Mouse (Mus musculus): ENCODE measurements at regions not wholly inside any gene's neighbourhood (a gene's known extent, or its start where the extent isn't known, plus 50 kb on each side); places are given as distances from the start of the nearest gene placed in this dataset.

DNA sequence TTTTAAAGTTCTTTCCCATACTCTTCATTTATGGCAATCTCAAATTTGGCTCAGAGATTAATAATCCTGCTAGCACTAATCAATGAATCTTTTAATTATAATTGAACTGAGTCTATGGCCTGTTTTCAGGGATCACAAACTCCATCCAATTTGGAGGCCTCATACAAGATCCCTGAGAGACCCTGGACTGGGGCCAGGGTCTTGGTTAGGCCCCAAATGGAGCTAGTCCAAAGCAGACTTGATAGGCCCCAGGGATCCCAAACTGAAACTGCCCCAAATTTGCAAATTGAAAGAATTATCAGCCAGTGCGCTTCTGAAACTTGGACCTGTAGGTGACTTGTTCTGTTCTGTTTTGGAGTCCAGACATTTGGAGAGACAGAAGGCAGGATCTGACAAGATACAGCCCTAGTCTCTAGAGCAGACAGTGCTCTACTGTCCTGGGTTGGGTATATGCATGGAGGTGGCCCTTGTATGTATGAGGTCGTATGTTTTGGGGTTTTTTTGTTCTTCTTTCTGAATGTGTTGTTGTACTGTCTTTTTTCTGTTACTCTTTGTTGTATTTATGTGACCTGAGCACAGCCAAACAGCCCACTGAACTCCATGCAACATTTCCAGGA lies 3978.3 kb downstream of the 9330182O14Rik start:
- in situ Hi-C loops (cut with MboI; ENCODE audit: low pct_ligation_motif_present, low pct_unique_long_range_greater_than_20kb, low sequenced_read_pairs), result no loop called here
- TF ChIP-seq MAX (IDR thresholded peaks at IDR 0.05; ENCODE audit: low read length) (no peak), MXI1 (IDR thresholded peaks at IDR 0.05; ENCODE audit: low read depth, low read length) (no peak), ZC3H11A (IDR thresholded peaks at IDR 0.05; ENCODE audit: low read depth, low read length) (no peak), POLR2A (IDR thresholded peaks at IDR 0.05; ENCODE audit: low read depth, low read length) (no peak), CHD2 (IDR thresholded peaks at IDR 0.05; ENCODE audit: low read length) (no peak), USF2 (conservative IDR thresholded peaks at IDR 0.05; ENCODE audit: low read depth, low read length) (no peak)
- H3K27me3 ChIP-seq (replicated peaks), result no peaks in the 10 kb centered on the region

DNA sequence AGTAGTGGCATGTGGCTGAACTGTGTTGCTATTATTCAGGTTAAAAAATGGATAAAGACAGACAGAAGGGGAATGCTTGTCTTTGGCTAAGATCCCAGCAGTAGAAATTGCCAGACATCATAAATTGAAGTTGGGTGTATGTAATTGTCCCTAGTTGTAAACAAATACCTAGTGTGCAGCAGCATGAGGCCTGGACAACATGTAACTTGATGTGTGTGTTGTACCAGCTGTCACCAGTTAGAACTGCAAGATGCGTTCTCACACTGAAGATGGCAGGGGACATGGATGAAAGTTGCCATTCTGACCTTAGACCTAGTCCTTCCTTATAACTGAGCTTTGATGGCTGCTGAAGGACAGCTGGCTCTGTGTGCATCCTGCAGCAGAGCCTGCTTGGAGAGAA lies 4000.0 kb downstream of the 9330182O14Rik start:
- in situ Hi-C loops (cut with MboI; ENCODE audit: low pct_ligation_motif_present, low pct_unique_long_range_greater_than_20kb, low sequenced_read_pairs) (no loop called here), dilution Hi-C loops (cut with MboI; ENCODE audit: extremely low pct_ligation_motif_present, extremely low pct_unique_long_range_greater_than_20kb, low sequenced_read_pairs) (no loop called here)
- Histone ChIP-seq H3K4me3 (replicated peaks in 1 of 3; ENCODE audit: low read depth in 2 of 3, low read length in 2 of 3, poor library complexity in 1 of 3) (no peak overlapping the region), H3K4me2 (ENCODE audit: insufficient read depth, low read depth, poor library complexity, severe bottlenecking) (no peak overlapping the region), H3K27me3 (replicated peaks) (no peaks in the 10 kb centered on the region), H3K36me3 (replicated peaks in 1 of 2; ENCODE audit: control insufficient read depth in 1 of 2, insufficient read depth in 1 of 2, low read length in 1 of 2) (no peaks in the 10 kb centered on the region), H3K9me3 (replicated peaks; ENCODE audit: low read length) (no peaks in the 10 kb centered on the region), H3K9ac (ENCODE audit: insufficient read depth, low read depth) (no peak overlapping the region), H3K4me1 (ENCODE audit: control insufficient read depth in 1 of 2, insufficient read depth in 2 of 2) (no peaks in the 10 kb centered on the region), H3K79me2 (replicated peaks; ENCODE audit: control insufficient read depth, extremely low read depth, insufficient read depth, poor library complexity, severe bottlenecking) (no peaks in the 10 kb centered on the region), H3K27ac (ENCODE audit: insufficient read depth, low read depth) (no peak overlapping the region)
- DNase-seq (ENCODE audit: extremely low read depth), result no peak
- TF ChIP-seq PAX5 (IDR thresholded peaks at IDR 0.05; ENCODE audit: low read length) (no peak), RCOR1 (conservative IDR thresholded peaks at IDR 0.05; ENCODE audit: low read depth, low read length) (no peak), ELF1 (IDR thresholded peaks at IDR 0.05; ENCODE audit: low read depth, low read length) (no peak), ZMIZ1 (IDR thresholded peaks at IDR 0.05; ENCODE audit: low read depth, low read length) (no peak), KAT2A (IDR thresholded peaks at IDR 0.05; ENCODE audit: insufficient replicate concordance, low read length) (no peak), POLR2AphosphoS2 (IDR thresholded peaks at IDR 0.05; ENCODE audit: low read depth, low read length) (no peak), RAD21 (IDR thresholded peaks at IDR 0.05; ENCODE audit: low read depth, low read length) (no peak), BHLHE40 (IDR thresholded peaks at IDR 0.05; ENCODE audit: low read depth, low read length) (no peak), NRF1 (IDR thresholded peaks at IDR 0.05; ENCODE audit: low read depth, low read length) (no peak)

More for the DNA sequence above, 3978.3 kb downstream of the 9330182O14Rik start:
- Histone ChIP-seq H3K27ac (ENCODE audit: insufficient read depth, low read depth) (no peak overlapping the region), H3K4me2 (ENCODE audit: insufficient read depth, low read depth, poor library complexity, severe bottlenecking) (no peak overlapping the region), H3K4me1 (ENCODE audit: control insufficient read depth in 1 of 2, insufficient read depth in 2 of 2) (peaks cover 0 to 9% of the 10 kb centered on the region in 2 experiments; a peak in 2 of 4 replicates), H3K9ac (ENCODE audit: insufficient read depth, low read depth) (no peak overlapping the region), H3K4me3 (replicated peaks in 1 of 3; ENCODE audit: low read depth in 2 of 3, low read length in 2 of 3, poor library complexity in 1 of 3) (no peak overlapping the region), H3K9me3 (replicated peaks; ENCODE audit: low read length) (no peaks in the 10 kb centered on the region), H3K36me3 (replicated peaks in 1 of 2; ENCODE audit: control insufficient read depth in 1 of 2, insufficient read depth in 1 of 2, low read length in 1 of 2) (no peaks in the 10 kb centered on the region), H3K79me2 (replicated peaks; ENCODE audit: control insufficient read depth, extremely low read depth, insufficient read depth, poor library complexity, severe bottlenecking) (no peaks in the 10 kb centered on the region)
- no peak for DNase-seq (ENCODE audit: extremely low read depth)
- dilution Hi-C loops (cut with MboI; ENCODE audit: extremely low pct_ligation_motif_present, extremely low pct_unique_long_range_greater_than_20kb, low sequenced_read_pairs), result no loop called here

All from CH12.LX (cell line).